Mouse (Mus musculus) Patski (cell line): ENCODE results near the gene Zmiz2. TPM values are rescaled to one million over a fixed set of nuclear protein-coding genes. Genes with fewer than 3 reads are reported as not detected.
"Not testable (repeated sequence)": the region's sequence is repeated elsewhere in the genome, so short reads cannot be mapped to it uniquely, and the experiment has no call there.

ENCODE experiments used
- ATAC-seq: fragments of 100-300 bp; one replicate; pipeline ENCODE4 v1.8.0; 2021
- CTCF ChIA-PET: fragments of 350-600 bp; sonication (Branson Sonifier 250); formaldehyde crosslinking; loops from one replicate; lab custom pipeline; 2022; ENCODE audit warnings: inconsistent platforms; lab: Charles Lee
- POLR2A ChIA-PET: fragments of 350-600 bp; sonication (Branson Sonifier 250); formaldehyde crosslinking; loops from one replicate; lab custom pipeline; 2022; ENCODE audit warnings: antibody characterized with exemption, inconsistent platforms; lab: Charles Lee
- DNase-seq: peaks from one replicate; pipeline ENCODE4 v3.0.0-alpha.2; 2011; ENCODE audit warnings: low read depth, low spot score
- H3K27me3 ChIP-seq: fragments of 371-371 bp; one replicate; pipeline ENCODE4 v1.5.1; 2021
- CTCF ChIP-seq: fragments of 100-300 bp; IDR thresholded peaks from one replicate; pipeline ENCODE4 v1.5.1; 2021
- in situ Hi-C: fragments of 300-500 bp; cut with MboI; formaldehyde crosslinking; loops from 3 replicates; pipeline ENCODE4 v1.11.1; 2018; ENCODE audit warnings: low pct_unique_long_range_greater_than_20kb, mixed read lengths
- polyA plus RNA-seq: library from polyadenylated mRNA; unstranded; gene quantifications from one replicate; pipeline ENCODE4 v1.2.3, GENCODE M21; 2021

Zmiz2 gene
- polyA plus RNA-seq, 1 experiment from 2014 or later, result 46.9 TPM

GRCm38 (mm10) chr11:6418751-6419150 lies 29.9 kb downstream of the Zmiz2 start:
- POLR2A ChIA-PET, result interaction anchor here (0.7 to 1.3 kb wide), 2 partner anchors 9 to 126 kb away, joined by 3 to 4 read pairs; no protein-coding TSS in a partner anchor
- no peak for ATAC-seq
- no peak for DNase-seq
- TF ChIP-seq CTCF, result no peak
- CTCF ChIA-PET, result interaction anchor here (2.7 to 5.4 kb wide), 2 partner anchors 13 to 17 kb away, joined by 14 to 28 read pairs; no protein-coding TSS in a partner anchor
- no peaks in the 10 kb centered on the region for H3K27me3 ChIP-seq
- in situ Hi-C loops, result no loop called here

- CTCF ChIA-PET, result interaction anchor here (2.7 to 5.4 kb wide), 2 partner anchors 13 to 17 kb away, joined by 14 to 28 read pairs; no protein-coding TSS in a partner anchor
- DNase-seq, H3K27me3 ChIP-seq, in situ Hi-C loops, ATAC-seq: not testable (repeated sequence)
- POLR2A ChIA-PET, result interaction anchor here (1.3 kb wide), 1 partner anchor 8 kb away, joined by 3 read pairs; no protein-coding TSS in a partner anchor
Measured at GRCm38 (mm10) chr11:6419156-6419555, 30.3 kb downstream of the Zmiz2 start.

GRCm38 (mm10) chr11:6420283-6420703 lies 31.4 kb downstream of the Zmiz2 start:
- ATAC-seq (no peak), DNase-seq (no peak)
- in situ Hi-C loops, result no loop called here
- no peak for TF ChIP-seq CTCF
- CTCF ChIA-PET, result interaction anchor here (0.8 to 5.4 kb wide), 3 partner anchors 12 to 23 kb away, joined by 3 to 28 read pairs (median 11); no protein-coding TSS in a partner anchor
- POLR2A ChIA-PET, result interaction anchor here (1.3 kb wide), 2 partner anchors 14 to 108 kb away, joined by 3 to 4 read pairs; no protein-coding TSS in a partner anchor
- no peaks in the 10 kb centered on the region for H3K27me3 ChIP-seq

GRCm38 (mm10) chr11:6420722-6421350 lies 32.0 kb downstream of the Zmiz2 start:
- DNase-seq (no peak), ATAC-seq (no peak)
- ChIA-PET CTCF (interaction anchor here (0.8 to 5.4 kb wide), 3 partner anchors 11 to 22 kb away, joined by 3 to 28 read pairs (median 11); no protein-coding TSS in a partner anchor), POLR2A (interaction anchor here (1.3 kb wide), 2 partner anchors 13 to 108 kb away, joined by 3 to 4 read pairs; no protein-coding TSS in a partner anchor)
- no peaks in the 10 kb centered on the region for H3K27me3 ChIP-seq
- TF ChIP-seq CTCF, result no peak
- in situ Hi-C loops, result no loop called here

- no peak for TF ChIP-seq CTCF
- ChIA-PET CTCF (interaction anchor here (0.8 to 5.8 kb wide), 4 partner anchors 11 to 139 kb away, joined by 3 to 28 read pairs (median 3); no protein-coding TSS in a partner anchor), POLR2A (interaction anchor here (1.2 kb wide), 1 partner anchor 40 kb away, joined by 5 read pairs; no protein-coding TSS in a partner anchor)
- no peaks in the 10 kb centered on the region for H3K27me3 ChIP-seq
- in situ Hi-C loops, result no loop called here
- DNase-seq (no peak), ATAC-seq (no peak)
Measured at GRCm38 (mm10) chr11:6430186-6430585, 41.3 kb downstream of the Zmiz2 start.

- peak; percentile 81 for TF ChIP-seq CTCF
- H3K27me3 ChIP-seq, result no peaks in the 10 kb centered on the region
- ChIA-PET CTCF (interaction anchor here (0.8 to 2.3 kb wide), 12 partner anchors 9 to 152 kb away, joined by 3 to 14 read pairs (median 5); partner anchors contain the start of gene Purb), POLR2A (interaction anchor here (0.6 kb wide), 1 partner anchor 13 kb away, joined by 4 read pairs; no protein-coding TSS in a partner anchor)
- peak; percentile 74 for ATAC-seq
- DNase-seq, result no peak
- in situ Hi-C loops, result no loop called here
Measured at GRCm38 (mm10) chr11:6436442-6436841, 47.6 kb downstream of the Zmiz2 start.

- POLR2A ChIA-PET, result no interaction called here
- TF ChIP-seq CTCF, result no peak
- ATAC-seq (no peak), DNase-seq (no peak)
- no peaks in the 10 kb centered on the region for H3K27me3 ChIP-seq
- CTCF ChIA-PET, result interaction anchor here (1.3 to 2.3 kb wide), 3 partner anchors 10 to 91 kb away, joined by 5 to 11 read pairs (median 8); no protein-coding TSS in a partner anchor
- in situ Hi-C loops, result no loop called here
Measured at GRCm38 (mm10) chr11:6437667-6438066, 48.8 kb downstream of the Zmiz2 start.

GRCm38 (mm10) chr11:6440171-6440570 lies 51.3 kb downstream of the Zmiz2 start:
- CTCF ChIA-PET, result no interaction called here
- H3K27me3 ChIP-seq, result no peaks in the 10 kb centered on the region
- POLR2A ChIA-PET, result no interaction called here
- DNase-seq (no peak), ATAC-seq (no peak)
- in situ Hi-C loops, result no loop called here
- TF ChIP-seq CTCF, result no peak

- H3K27me3 ChIP-seq, result no peaks in the 10 kb centered on the region
- CTCF ChIA-PET, result interaction anchor here (0.7 to 1.0 kb wide), 2 partner anchors 19 to 22 kb away, joined by 3 read pairs; no protein-coding TSS in a partner anchor
- POLR2A ChIA-PET, result interaction anchor here (1.0 kb wide), 1 partner anchor 86 kb away, joined by 3 read pairs; no protein-coding TSS in a partner anchor
- ATAC-seq, result no peak
- no peak for TF ChIP-seq CTCF
- DNase-seq, result no peak
- in situ Hi-C loops, result no loop called here
Measured at GRCm38 (mm10) chr11:6442566-6442965, 53.7 kb downstream of the Zmiz2 start.

- no peak for TF ChIP-seq CTCF
- CTCF ChIA-PET, result interaction anchor here (0.7 to 1.0 kb wide), 3 partner anchors 12 to 23 kb away, joined by 3 read pairs; no protein-coding TSS in a partner anchor
Measured at GRCm38 (mm10) chr11:6443102-6443501, 54.2 kb downstream of the Zmiz2 start.

More at GRCm38 (mm10) chr11:6443102-6443501, 54.2 kb downstream of the Zmiz2 start:
- POLR2A ChIA-PET, result interaction anchor here (1.0 to 1.1 kb wide), 3 partner anchors 26 to 86 kb away, joined by 3 to 10 read pairs (median 4); no protein-coding TSS in a partner anchor
- in situ Hi-C loops, result no loop called here
- DNase-seq, result no peak
- no peak for ATAC-seq
- H3K27me3 ChIP-seq, result no peaks in the 10 kb centered on the region
